Mouse (Mus musculus) intestine, postnatal 0 days (tissue): ENCODE data around the gene Psmd9. TPM values are rescaled to one million over a fixed set of nuclear protein-coding genes. Genes with fewer than 3 reads are reported as not detected.

Experiments
- ATAC-seq: fragments of 200-750 bp; cut with Nextera tagmentation; 2 replicates; pipeline ENCODE4 v1.8.0; 2017; ENCODE audit warnings: mild to moderate bottlenecking, moderate TSS enrichment, moderate library complexity
- H3K27ac ChIP-seq: fragments of 300-500 bp; sonication (generic); 2 replicates; pipeline ENCODE4 v1.5.1; 2014; ENCODE audit warnings: mild to moderate bottlenecking, low read depth, low read length, moderate library complexity
- H3K27me3 ChIP-seq: fragments of 300-500 bp; sonication (generic); replicated peaks from 2 replicates; pipeline ENCODE4 v1.6.1; 2014; ENCODE audit warnings: low read length, mixed read lengths; ENCODE audit not compliant: control insufficient read depth, insufficient read depth
- H3K36me3 ChIP-seq: fragments of 300-500 bp; sonication (generic); 2 replicates; pipeline ENCODE4 v1.6.1; 2014; ENCODE audit warnings: mild to moderate bottlenecking, moderate library complexity; ENCODE audit not compliant: control insufficient read depth, insufficient read depth
- H3K4me1 ChIP-seq: fragments of 300-500 bp; sonication (generic); replicated peaks from 2 replicates; pipeline ENCODE4 v1.6.1; 2014; ENCODE audit warnings: antibody characterized with exemption, low read length, mixed read lengths; ENCODE audit not compliant: control insufficient read depth, insufficient read depth
- H3K4me2 ChIP-seq: fragments of 300-500 bp; sonication (generic); replicated peaks from 2 replicates; pipeline ENCODE4 v1.6.1; 2014; ENCODE audit warnings: low read depth, mild to moderate bottlenecking, moderate library complexity
- H3K4me3 ChIP-seq: fragments of 300-500 bp; sonication (generic); 2 replicates; pipeline ENCODE4 v1.5.1; 2014; ENCODE audit warnings: low read depth, low read length
- H3K9ac ChIP-seq: fragments of 300-500 bp; sonication (generic); 2 replicates; pipeline ENCODE4 v1.6.1; 2014; ENCODE audit warnings: mild to moderate bottlenecking, low read depth, low read length
- H3K9me3 ChIP-seq: fragments of 300-500 bp; sonication (generic); 2 replicates; pipeline ENCODE4 v1.6.1; 2016; ENCODE audit warnings: mixed run types; ENCODE audit not compliant: control insufficient read depth
- CTCF ChIP-seq: sonication (generic); IDR thresholded peaks from 2 replicates; pipeline ENCODE4 v1.5.1; 2016; ENCODE audit warnings: low read depth, mild to moderate bottlenecking, control low read depth, antibody characterized with exemption, moderate library complexity
- WGBS: fragments of 180-500 bp; shearing (Covaris S2); extraction: QIAGEN DNeasy Blood & Tissue Kit; methylation state at CpG from one replicate; pipeline ENCODE4 v1.1.7; 2014; 5-methylcytosine and 5-hydroxymethylcytosine counted together
- polyA plus RNA-seq: library from polyadenylated mRNA; unstranded; fragments of >200 nt; fragmentation: Nextera tagmentation; extraction: Ambion mirVana; gene quantifications from 2 replicates; pipeline ENCODE4 v1.2.1, GENCODE M21; 2015

Gene Psmd9
- polyA plus RNA-seq, 1 experiment from 2014 or later: 50.9 TPM

DNA sequence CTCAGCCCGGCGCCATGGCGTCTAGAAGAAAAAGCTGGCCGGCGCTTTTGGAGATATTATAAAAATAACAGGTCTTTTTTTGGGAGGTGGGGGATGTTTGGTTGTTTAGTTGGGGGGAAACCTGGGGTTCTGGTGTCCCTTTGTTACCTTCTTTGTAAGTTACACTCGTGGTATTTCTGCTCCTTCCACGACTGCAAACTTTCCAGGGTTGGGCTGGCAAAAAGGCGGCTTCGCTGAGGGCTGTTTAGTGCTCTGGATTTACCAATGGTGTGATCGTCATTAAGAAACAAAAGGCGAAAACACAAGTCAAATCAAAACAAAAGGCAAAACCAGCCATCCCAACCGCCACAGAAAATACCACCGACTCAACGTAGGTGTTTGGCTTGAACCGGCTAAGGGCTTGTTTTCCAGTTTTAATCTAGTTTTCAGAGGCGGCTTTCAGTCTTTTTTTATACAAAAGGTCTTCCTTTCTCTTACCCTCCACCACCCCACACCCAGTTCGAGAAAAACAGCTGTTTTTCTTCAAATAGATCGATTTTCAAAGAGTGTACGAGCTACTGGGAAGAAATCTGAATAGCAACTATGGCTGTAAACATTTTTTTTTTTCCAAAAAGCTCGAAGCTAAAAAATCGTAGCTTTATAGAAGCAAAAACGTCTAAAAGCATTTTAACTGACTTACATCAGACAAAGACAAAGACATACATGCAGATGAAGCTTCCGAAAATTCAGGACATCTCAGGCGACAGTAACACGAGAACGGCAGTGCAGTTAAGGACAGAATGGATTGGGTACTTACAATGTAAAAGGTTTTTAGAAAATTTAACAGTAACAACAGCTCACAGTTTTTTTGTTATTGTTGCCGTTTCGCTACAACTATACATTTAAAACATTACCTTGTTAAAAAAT lies 29.2 kb upstream of the Psmd9 start:
- H3K27me3 ChIP-seq: no peaks in the 10 kb centered on the region
- peak overlapping the region; percentile 99 for H3K9ac ChIP-seq
- ATAC-seq: no peak
- no peaks in the 10 kb centered on the region for H3K36me3 ChIP-seq
- no peak for TF ChIP-seq CTCF
- peak overlapping the region; percentile 98 for H3K4me2 ChIP-seq
- H3K27ac ChIP-seq: peak overlapping the region; percentile 100
- peak overlapping the region; percentile 86 for H3K4me3 ChIP-seq
- 0 out of 2 replicates have a peak, but pooled peaks cover 12% of the 10 kb centered on the region for H3K4me1 ChIP-seq
- no peaks in the 10 kb centered on the region for H3K9me3 ChIP-seq
- under 1% methylated on average over 28 of the region's 28 CpGs for WGBS

GRCm38 (mm10) chr5:123140694-123141554 lies 28.3 kb upstream of the Psmd9 start:
- Histone ChIP-seq H3K9ac (peak overlapping the region; percentile 99), H3K27ac (peak overlapping the region; percentile 96), H3K4me3 (peak overlapping the region; percentile 86), H3K36me3 (no peaks in the 10 kb centered on the region), H3K27me3 (no peaks in the 10 kb centered on the region), H3K9me3 (no peaks in the 10 kb centered on the region), H3K4me2 (peak overlapping the region; percentile 98), H3K4me1 (0 out of 2 replicates have a peak, but pooled peaks cover 9% of the 10 kb centered on the region)
- peak; percentile 32 for ATAC-seq
- peak; percentile 29 for TF ChIP-seq CTCF
- under 1% methylated on average over 31 of the region's 31 CpGs for WGBS

DNA sequence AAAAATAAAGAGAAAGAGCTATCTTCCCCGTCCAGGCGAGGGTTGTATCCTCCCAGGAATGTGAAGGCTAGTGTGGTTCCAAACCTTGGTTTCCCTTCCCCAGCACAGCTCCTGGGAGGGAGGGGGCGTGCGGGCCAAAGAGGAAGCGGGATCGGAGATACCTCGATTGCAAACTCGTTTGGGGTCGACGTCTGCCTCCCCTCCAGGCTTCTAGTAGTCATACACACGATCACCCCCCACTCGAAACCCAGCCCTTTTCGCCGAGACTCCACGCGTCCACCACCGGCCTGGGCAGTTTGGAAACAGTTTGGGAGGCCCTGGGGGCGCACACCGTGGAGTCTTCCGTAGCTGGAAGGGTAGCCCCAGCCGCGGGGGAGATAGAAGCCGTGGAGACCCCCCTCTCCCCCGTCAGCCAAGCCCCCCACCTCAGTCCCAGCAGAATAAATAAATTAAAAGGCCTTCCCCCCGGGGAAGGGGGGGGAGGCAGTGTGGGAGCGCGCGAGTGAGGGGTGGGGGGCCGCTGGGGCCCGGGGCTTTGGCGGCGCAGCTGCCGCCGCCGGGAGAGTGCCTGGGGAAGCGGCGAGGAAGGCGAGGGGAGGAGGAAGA lies 27.6 kb upstream of the Psmd9 start:
- Histone ChIP-seq H3K9me3 (no peaks in the 10 kb centered on the region), H3K4me3 (peak overlapping the region; percentile 86), H3K27ac (peak overlapping the region; percentile 96), H3K4me2 (peak overlapping the region; percentile 98), H3K27me3 (no peaks in the 10 kb centered on the region), H3K36me3 (peaks cover 4% of the 10 kb centered on the region), H3K4me1 (0 out of 2 replicates have a peak, but pooled peaks cover 7% of the 10 kb centered on the region), H3K9ac (peak overlapping the region; percentile 99)
- ATAC-seq: no peak
- under 1% methylated on average over 36 of the region's 38 CpGs for WGBS
- no peak for TF ChIP-seq CTCF

DNA sequence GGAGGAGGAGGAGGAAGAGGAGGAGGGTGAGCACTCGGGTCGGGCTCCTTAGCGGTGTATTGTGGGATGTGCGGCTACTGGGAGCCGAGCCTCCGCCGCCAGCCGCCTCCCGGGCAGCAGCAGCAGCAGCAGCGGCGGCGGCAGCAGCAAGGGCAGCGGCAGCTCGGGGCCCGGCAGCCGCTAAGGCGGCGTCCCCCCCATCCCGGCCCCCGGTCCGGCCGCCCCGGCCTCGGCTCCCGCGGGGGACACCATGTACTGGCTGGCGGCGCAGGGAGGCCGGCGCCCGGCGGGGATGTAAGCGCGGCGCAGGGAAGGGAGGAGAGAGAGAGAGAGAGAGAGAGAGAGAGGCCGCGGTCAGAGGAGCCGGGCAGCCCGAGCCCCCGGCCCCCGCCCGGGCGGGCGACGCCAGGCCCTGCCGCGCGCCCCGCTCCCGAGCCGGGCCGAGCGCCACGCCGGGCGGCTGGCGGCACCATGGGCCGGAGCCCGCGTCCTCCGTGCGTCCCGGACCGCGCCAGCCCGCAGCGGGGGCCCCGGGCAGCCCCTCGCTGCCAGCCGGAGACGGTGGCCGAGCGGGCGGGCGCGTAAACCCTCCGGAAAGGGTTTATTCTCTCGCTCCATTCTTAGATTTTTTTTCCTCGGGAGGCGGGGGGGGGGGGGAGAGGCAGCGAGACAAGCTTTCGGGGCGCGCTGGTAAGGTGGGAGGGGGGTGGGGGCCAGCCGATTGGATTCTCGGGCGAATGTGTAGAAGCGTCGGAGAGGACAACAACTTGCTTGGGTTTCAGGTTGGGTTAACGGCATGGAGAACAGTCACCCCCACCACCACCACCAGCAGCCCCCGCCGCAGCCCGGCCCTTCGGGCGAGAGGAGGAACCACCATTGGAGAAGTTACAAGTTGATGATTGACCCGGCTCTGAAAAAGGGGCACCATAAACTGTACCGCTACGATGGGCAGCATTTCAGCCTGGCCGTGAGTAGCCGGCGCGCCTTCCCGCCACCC lies 26.8 kb upstream of the Psmd9 start, which contains the start of gene Setd1b:
Gene Setd1b, plus strand, starts transcription at position 33 of the 997 bp plus-strand sequence.
- peak within 1 kb of the TSS; percentile 96 for H3K27ac ChIP-seq
- 0 out of 2 replicates have a peak, but pooled peaks cover 3% of the 10 kb centered on the region for H3K4me1 ChIP-seq
- no peaks in the 10 kb centered on the region for H3K9me3 ChIP-seq
- peak within 1 kb of the TSS; percentile 86 for H3K4me3 ChIP-seq
- 0 out of 2 replicates have a peak, but pooled peaks have one; percentile 14 for ATAC-seq
- WGBS: under 1% methylated on average over 63 of the region's 103 CpGs
- no peaks in the 10 kb centered on the region for H3K27me3 ChIP-seq
- H3K9ac ChIP-seq: peak within 1 kb of the TSS; percentile 99
- TF ChIP-seq CTCF: no peak
- H3K36me3 ChIP-seq: peaks cover 12% of the 10 kb centered on the region
- H3K4me2 ChIP-seq: peak within 1 kb of the TSS; percentile 98

DNA sequence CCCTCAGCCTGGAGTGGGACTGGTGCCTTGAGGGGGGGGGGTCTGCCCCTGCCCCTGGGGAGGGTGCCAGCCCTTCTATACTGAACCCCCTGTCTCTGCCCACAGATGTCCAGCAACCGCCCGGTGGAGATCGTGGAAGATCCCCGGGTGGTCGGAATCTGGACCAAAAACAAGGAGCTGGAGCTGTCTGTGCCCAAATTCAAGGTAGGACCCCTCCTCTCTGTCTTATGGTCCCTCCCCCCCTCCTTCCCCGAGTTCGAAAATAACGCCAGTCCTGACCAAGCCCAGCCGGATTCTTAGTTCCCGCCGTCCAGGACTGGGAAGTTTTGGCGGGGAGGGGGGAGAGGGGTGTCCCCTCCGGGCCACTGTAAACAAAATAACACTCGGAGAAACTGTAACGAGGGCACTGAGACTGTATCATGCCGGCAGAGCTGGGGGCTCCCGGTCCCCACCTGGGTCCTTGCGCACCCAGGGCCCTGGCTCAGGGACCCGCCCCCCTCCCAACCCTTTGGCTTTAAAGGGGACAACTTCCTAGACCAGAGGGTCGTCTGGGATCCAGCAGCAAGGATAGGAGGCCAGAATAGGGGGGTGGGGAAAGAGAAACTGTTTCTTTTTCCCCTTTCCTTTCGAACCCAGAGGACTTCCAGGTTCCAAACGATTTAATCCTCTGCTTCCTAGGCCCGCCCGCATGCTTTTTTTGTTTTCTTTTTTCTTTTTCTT lies 25.8 kb upstream of the Psmd9 start:
- peak overlapping the region; percentile 99 for H3K9ac ChIP-seq
- peak overlapping the region; percentile 86 for H3K4me3 ChIP-seq
- H3K4me2 ChIP-seq: peak overlapping the region; percentile 98
- H3K27me3 ChIP-seq: no peaks in the 10 kb centered on the region
- 0 out of 2 replicates have a peak, but pooled peaks cover 3% of the 10 kb centered on the region for H3K4me1 ChIP-seq
- 3% methylated on average over 23 of the region's 24 CpGs for WGBS
- H3K9me3 ChIP-seq: no peaks in the 10 kb centered on the region
- ATAC-seq: no peak
- H3K27ac ChIP-seq: peak overlapping the region; percentile 96
- peaks cover 22% of the 10 kb centered on the region for H3K36me3 ChIP-seq
- no peak for TF ChIP-seq CTCF
